Mouse (Mus musculus): Measurements from ENCODE around the gene Tln1.
"Not testable (repeated sequence)": the region's sequence is repeated elsewhere in the genome, so short reads cannot be mapped to it uniquely, and the experiment has no call there.

The Tln1 gene

GRCm38 (mm10) chr4:43561997-43562768 lies at the start of gene Tln1, which contains the start of gene Creb3:
Tln1 (minus strand) TSS chr4:43562691.
Creb3 (plus strand) TSS chr4:43562332.
- DNase-seq = peak; percentile 95 to 98

- no peak for DNase-seq
These were observed 42.5 kb upstream of the Tln1 start for GRCm38 (mm10) chr4:43604751-43605685.

- no peak for DNase-seq
These were observed 41.6 kb upstream of the Tln1 start for GRCm38 (mm10) chr4:43604099-43604498.

- DNase-seq = no peak
These were observed 37.9 kb upstream of the Tln1 start for GRCm38 (mm10) chr4:43600195-43600934.

- DNase-seq = no peak
These were observed 36.3 kb upstream of the Tln1 start for GRCm38 (mm10) chr4:43598650-43599380.

- no peak for DNase-seq
These were observed 35.7 kb upstream of the Tln1 start for GRCm38 (mm10) chr4:43598200-43598599.

GRCm38 (mm10) chr4:43596597-43596996 lies 34.1 kb upstream of the Tln1 start:
- DNase-seq = not testable (repeated sequence)

GRCm38 (mm10) chr4:43593453-43593852 lies 31.0 kb upstream of the Tln1 start:
- DNase-seq = no peak

- no peak for DNase-seq
These were observed 29.5 kb upstream of the Tln1 start for GRCm38 (mm10) chr4:43591961-43592360.

GRCm38 (mm10) chr4:43591543-43591942 lies 29.1 kb upstream of the Tln1 start:
- DNase-seq = peak in 1 of 2 experiments; percentile 34

- DNase-seq = peak; percentile 36 to 46
These were observed 25.2 kb upstream of the Tln1 start for GRCm38 (mm10) chr4:43587681-43588080.

GRCm38 (mm10) chr4:43586411-43586810 lies 23.9 kb upstream of the Tln1 start:
- DNase-seq = peak; percentile 89

GRCm38 (mm10) chr4:43585682-43586081 lies 23.2 kb upstream of the Tln1 start:
- DNase-seq = no peak

- peak; percentile 65 to 69 for DNase-seq
These were observed 22.2 kb upstream of the Tln1 start, which contains the start of gene Msmp for GRCm38 (mm10) chr4:43584444-43585416. Msmp (minus strand) TSS chr4:43584494.

GRCm38 (mm10) chr4:43583421-43583820 lies 20.9 kb upstream of the Tln1 start:
- no peak for DNase-seq

GRCm38 (mm10) chr4:43582241-43582640 lies 19.8 kb upstream of the Tln1 start:
- DNase-seq = no peak

GRCm38 (mm10) chr4:43581381-43581780 lies 18.9 kb upstream of the Tln1 start:
- DNase-seq = no peak

GRCm38 (mm10) chr4:43580721-43581120 lies 18.2 kb upstream of the Tln1 start:
- DNase-seq = no peak

GRCm38 (mm10) chr4:43579731-43580130 lies 17.2 kb upstream of the Tln1 start:
- DNase-seq = no peak

- DNase-seq = no peak
These were observed 16.8 kb upstream of the Tln1 start for GRCm38 (mm10) chr4:43579256-43579655.

Data from kidney, postnatal 36 days (tissue).